Mouse (Mus musculus): ENCODE results near the gene Aspg.

The Aspg gene

GRCm38 (mm10) chr12:112151244-112151979 lies 44.9 kb downstream of the Aspg start:
- DNase-seq (ENCODE audit: low spot score) = no peak

- DNase-seq (ENCODE audit: low spot score) = no peak
Observed at GRCm38 (mm10) chr12:112151980-112152362, 45.5 kb downstream of the Aspg start.

GRCm38 (mm10) chr12:112153597-112153996 lies 47.1 kb downstream of the Aspg start:
- no peak for DNase-seq (ENCODE audit: low spot score)

- DNase-seq (ENCODE audit: low spot score) = no peak
Observed at GRCm38 (mm10) chr12:112154476-112154875, 48.0 kb downstream of the Aspg start.

- DNase-seq (ENCODE audit: low spot score) = no peak
Observed at GRCm38 (mm10) chr12:112155218-112156051, 49.0 kb downstream of the Aspg start.

- no peak for DNase-seq (ENCODE audit: low spot score)
Observed at GRCm38 (mm10) chr12:112156804-112157203, 50.3 kb downstream of the Aspg start.

- DNase-seq (ENCODE audit: low spot score) = no peak
Observed at GRCm38 (mm10) chr12:112158246-112158645, 51.8 kb downstream of the Aspg start.

- no peak for DNase-seq (ENCODE audit: low spot score)
Observed at GRCm38 (mm10) chr12:112158784-112159183, 52.3 kb downstream of the Aspg start.

- DNase-seq (ENCODE audit: low spot score) = no peak
Observed at GRCm38 (mm10) chr12:112163981-112164839, 57.7 kb downstream of the Aspg start.

GRCm38 (mm10) chr12:112164840-112165219 lies 58.4 kb downstream of the Aspg start:
- no peak for DNase-seq (ENCODE audit: low spot score)

GRCm38 (mm10) chr12:112169240-112169639 lies 62.8 kb downstream of the Aspg start:
- no peak for DNase-seq (ENCODE audit: low spot score)

- DNase-seq (ENCODE audit: low spot score) = no peak
Observed at GRCm38 (mm10) chr12:112170671-112171574, 64.4 kb downstream of the Aspg start.

- DNase-seq (ENCODE audit: low spot score) = no peak
Observed at GRCm38 (mm10) chr12:112171657-112172056, 65.2 kb downstream of the Aspg start.

- no peak for DNase-seq (ENCODE audit: low spot score)
Observed at GRCm38 (mm10) chr12:112172214-112172613, 65.7 kb downstream of the Aspg start.

Measured in c-Kit-positive CD71-positive TER-119-positive erythroid progenitor cells, embryonic 14.5 days (primary cell).